29 mouse cellular contexts compared by ENCODE assay signal in genomic region chr4:62276642-62277041, GRCm38 (mm10). TPM values are rescaled to one million over a fixed set of nuclear protein-coding genes. Genes with fewer than 3 reads are reported as not detected.
DNase-seq lines count a peak whose midpoint lies in the region; ATAC-seq and TF ChIP-seq lines count a peak whose summit lies in the region.
"Had no signal": no experiment of that assay in that cellular context is flagged by ENCODE, and none has a peak within 500 bp of the region (broad histone marks: within the 10 kb centered on the region; RNA-seq: fewer than 3 reads in every experiment).

No protein-coding gene starts in this region.

- peak overlapping the region; percentile 46; the same call in 1 of the 2 replicates for H3K27ac ChIP-seq in lung, embryonic 14.5 days (ENCODE audit: low read depth)
- H3K27ac ChIP-seq in lung, postnatal 0 days (ENCODE audit: low read length) = no peak overlapping the region
- H3K27ac ChIP-seq: embryonic facial prominence, embryonic 10.5 days; embryonic facial prominence, embryonic 13.5 days; forebrain, embryonic 12.5 days; forebrain, embryonic 15.5 days; heart, adult 2 months; heart, embryonic 15.5 days had no signal

- no peak overlapping the region for H3K4me2 ChIP-seq in lung, embryonic 14.5 days
- no peak overlapping the region for H3K4me2 ChIP-seq in lung, postnatal 0 days (replicated peaks; ENCODE audit: low read depth, low read length)
- H3K4me2 ChIP-seq: embryonic facial prominence, embryonic 13.5 days; forebrain, embryonic 12.5 days; forebrain, embryonic 15.5 days; heart, embryonic 12.5 days; heart, embryonic 15.5 days; hindbrain, embryonic 12.5 days had no signal

- no peak overlapping the region for H3K4me3 ChIP-seq in lung, embryonic 14.5 days (ENCODE audit: low read depth, low read length)
- no peak overlapping the region for H3K4me3 ChIP-seq in lung, postnatal 0 days (ENCODE audit: low read depth, low read length)
- H3K4me3 ChIP-seq: embryonic facial prominence, embryonic 10.5 days; embryonic facial prominence, embryonic 13.5 days; erythroblast, embryonic 14.5 days; forebrain, embryonic 12.5 days; forebrain, embryonic 15.5 days; heart, adult 2 months; heart, embryonic 12.5 days; heart, embryonic 15.5 days; hindbrain, embryonic 12.5 days had no signal

- H3K9ac ChIP-seq in lung, embryonic 14.5 days = no peak overlapping the region
- H3K9ac ChIP-seq in lung, postnatal 0 days (replicated peaks; ENCODE audit: low read depth) = no peak overlapping the region
- H3K9ac ChIP-seq: embryonic facial prominence, embryonic 13.5 days; forebrain, embryonic 12.5 days; forebrain, embryonic 15.5 days; heart, embryonic 12.5 days; heart, embryonic 15.5 days; hindbrain, embryonic 12.5 days had no signal

- H3K9me3 ChIP-seq in lung, embryonic 14.5 days (ENCODE audit: low read depth, low read length) = no peaks in the 10 kb centered on the region
- H3K9me3 ChIP-seq in lung, postnatal 0 days (ENCODE audit: low read length) = no peaks in the 10 kb centered on the region
- H3K9me3 ChIP-seq: embryonic facial prominence, embryonic 10.5 days; embryonic facial prominence, embryonic 13.5 days; forebrain, embryonic 12.5 days; forebrain, embryonic 15.5 days; heart, embryonic 12.5 days; heart, embryonic 15.5 days; hindbrain, embryonic 12.5 days had no signal

- 58% methylated on average over 10 of the region's 10 CpGs for WGBS in lung, embryonic 14.5 days
- 52% methylated on average over 10 of the region's 10 CpGs for WGBS in lung, postnatal 0 days

- no peak for TF ChIP-seq CTCF in lung, embryonic 14.5 days (IDR thresholded peaks at IDR 0.05; ENCODE audit: low read depth)
- no peak for TF ChIP-seq CTCF in lung, postnatal 0 days (IDR thresholded peaks at IDR 0.05)

- DNase-seq in heart, adult 11 months = peak; percentile 57
- no peak for DNase-seq in heart, adult 9 months (ENCODE audit: low spot score in 2 of 2)
- DNase-seq in lung, embryonic 14.5 days = no peak
- no peak for DNase-seq in lung, postnatal 4 days
- peak; percentile 28 for DNase-seq in lung, postnatal 0 days (ENCODE audit: low spot score)
- DNase-seq in lung, postnatal 14 days = no peak
- DNase-seq in spleen, postnatal 4 days (ENCODE audit: low spot score in 2 of 2) = peak; percentile 2 to 35
- no peak for DNase-seq in spleen, adult 12 weeks (ENCODE audit: low spot score)
- DNase-seq: adrenal gland, adult 8-10 months; adrenal gland, postnatal 25 days; cerebellum, adult 11-12 months; cerebellum, adult 8-10 months; cerebellum, postnatal 10 days; cerebellum, postnatal 36 days; embryo, embryonic 11 days; gastrocnemius, postnatal 25 days; heart, adult 2 months; heart, postnatal 10 days; heart, postnatal 4 days had no signal

- no peaks in the 10 kb centered on the region for H3K27me3 ChIP-seq in lung, embryonic 14.5 days (ENCODE audit: insufficient read depth, low read length)
- H3K27me3 ChIP-seq in lung, postnatal 0 days (replicated peaks; ENCODE audit: insufficient read depth, low read length) = no peaks in the 10 kb centered on the region
- H3K27me3 ChIP-seq: embryonic facial prominence, embryonic 13.5 days; forebrain, embryonic 12.5 days; forebrain, embryonic 15.5 days; heart, embryonic 12.5 days; heart, embryonic 15.5 days; hindbrain, embryonic 12.5 days had no signal

- H3K4me1 ChIP-seq in lung, embryonic 14.5 days (ENCODE audit: insufficient read depth) = no peaks in the 10 kb centered on the region
- H3K4me1 ChIP-seq in lung, postnatal 0 days (ENCODE audit: insufficient read depth, low read depth, low read length) = no peaks in the 10 kb centered on the region

- TF ChIP-seq EP300 in lung, postnatal 0 days (IDR thresholded peaks at IDR 0.05) = no peak

- no peaks in the 10 kb centered on the region for H3K36me3 ChIP-seq in lung, embryonic 14.5 days (ENCODE audit: insufficient read depth)
- H3K36me3 ChIP-seq in lung, postnatal 0 days (ENCODE audit: insufficient read depth, low read length) = no peaks in the 10 kb centered on the region
- H3K36me3 ChIP-seq: embryonic facial prominence, embryonic 10.5 days; embryonic facial prominence, embryonic 13.5 days; forebrain, embryonic 12.5 days; forebrain, embryonic 15.5 days; heart, embryonic 12.5 days; heart, embryonic 15.5 days; hindbrain, embryonic 12.5 days had no signal

- ATAC-seq in lung, embryonic 14.5 days (ENCODE audit: insufficient read depth) = no peak
- ATAC-seq in lung, postnatal 0 days = peak; percentile 23; the same call in 1 of the 2 replicates
- ATAC-seq: activated CD4-positive, CD25-positive, alpha-beta regulatory T cell, adult 4 months; forebrain, embryonic 15.5 days; hindbrain, embryonic 16.5 days had no signal

RNA-seq across cellular contexts. Expression of gene Slc31a2, which starts 14.3 kb away (rescaled TPM):
- 13.6 and 14.7 TPM in 2 replicates for polyA plus RNA-seq in lung, embryonic 14.5 days (2014; fragmentation: Nextera tagmentation; extraction: Ambion mirVana)
- 25.5 and 29.0 TPM in 2 replicates for polyA plus RNA-seq in lung, postnatal 0 days (2015; fragmentation: Nextera tagmentation; extraction: Ambion mirVana)
- polyA plus RNA-seq: erythroblast, embryonic 14.5 days had no signal

RNA-seq across cellular contexts. Expression of gene Zfp37, which starts 45.8 kb away (rescaled TPM):
- polyA plus RNA-seq in lung, embryonic 14.5 days (2014; fragmentation: Nextera tagmentation; extraction: Ambion mirVana) = 12.7 and 13.3 TPM in 2 replicates
- 3.4 and 3.5 TPM in 2 replicates for polyA plus RNA-seq in lung, postnatal 0 days (2015; fragmentation: Nextera tagmentation; extraction: Ambion mirVana)
- polyA plus RNA-seq: activated CD4-positive, CD25-positive, alpha-beta regulatory T cell, adult 4 months; erythroblast, embryonic 14.5 days had no signal

Comparison
In these comparisons a context has a peak if more than half of its experiments do, and no peak if none do; other contexts are left out.
1. DNase-seq: peak in heart, adult 11 months (single experiment), lung, postnatal 0 days (single experiment) and spleen, postnatal 4 days (2 of 2); none in heart, adult 9 months (0 of 2), lung, embryonic 14.5 days (single experiment), lung, postnatal 4 days (0 of 2), lung, postnatal 14 days (single experiment) and spleen, adult 12 weeks (single experiment).